Mouse (Mus musculus) midbrain, postnatal 0 days (tissue): ENCODE measurements around the gene 5430419D17Rik. TPM values are rescaled to one million over a fixed set of nuclear protein-coding genes. Genes with fewer than 3 reads are reported as not detected.

Experiments
- ATAC-seq: fragments of 200-750 bp; cut with Nextera tagmentation; 2 replicates; pipeline ENCODE4 v1.8.0; 2017; ENCODE audit warnings: moderate number of reproducible peaks, mild to moderate bottlenecking, moderate TSS enrichment, moderate library complexity; ENCODE audit not compliant: low FRiP score
- DNase-seq: peaks from one replicate; pipeline ENCODE4 v3.0.0-alpha.2; 2015; ENCODE audit warnings: low spot score
- H3K27ac ChIP-seq: fragments of 300-500 bp; sonication (generic); 2 replicates; pipeline ENCODE4 v1.5.1; 2014; ENCODE audit warnings: low read depth, mild to moderate bottlenecking, low read length, mixed read lengths
- H3K27me3 ChIP-seq: fragments of 300-500 bp; sonication (generic); 2 replicates; pipeline ENCODE4 v1.6.1; 2014; ENCODE audit warnings: low read length, control low read depth, mixed read lengths; ENCODE audit not compliant: insufficient read depth
- H3K36me3 ChIP-seq: fragments of 300-500 bp; sonication (generic); 2 replicates; pipeline ENCODE4 v1.6.1; 2014; ENCODE audit warnings: low read length, control low read depth, mixed read lengths; ENCODE audit not compliant: insufficient read depth
- H3K4me1 ChIP-seq: fragments of 300-500 bp; sonication (generic); 2 replicates; pipeline ENCODE4 v1.6.1; 2014; ENCODE audit warnings: mild to moderate bottlenecking, control low read depth, antibody characterized with exemption, low read length, mixed read lengths; ENCODE audit not compliant: insufficient read depth
- H3K4me2 ChIP-seq: fragments of 300-500 bp; sonication (generic); 2 replicates; pipeline ENCODE4 v1.6.1; 2014; ENCODE audit warnings: low read depth, mild to moderate bottlenecking, low read length, mixed read lengths; ENCODE audit not compliant: poor library complexity, severe bottlenecking
- H3K4me3 ChIP-seq: fragments of 300-500 bp; sonication (generic); 2 replicates; pipeline ENCODE4 v1.5.1; 2014; ENCODE audit warnings: low read depth, mild to moderate bottlenecking, low read length, moderate library complexity
- H3K9ac ChIP-seq: fragments of 300-500 bp; sonication (generic); replicated peaks from 2 replicates; pipeline ENCODE4 v1.6.1; 2014; ENCODE audit warnings: mild to moderate bottlenecking, low read length, moderate library complexity, mixed read lengths; ENCODE audit not compliant: poor library complexity, severe bottlenecking
- H3K9me3 ChIP-seq: fragments of 300-500 bp; sonication (generic); 2 replicates; pipeline ENCODE4 v1.6.1; 2016; ENCODE audit warnings: low read length, control low read depth
- CTCF ChIP-seq: IDR thresholded peaks from 2 replicates; pipeline ENCODE4 v1.5.1; 2016; ENCODE audit warnings: antibody characterized with exemption, mild to moderate bottlenecking
- whole genome bisulfite sequencing: fragments of 180-500 bp; shearing (Covaris S2); extraction: QIAGEN DNeasy Blood & Tissue Kit; methylation state at CpG from one replicate; pipeline ENCODE4 v1.1.7; 2014; 5-methylcytosine and 5-hydroxymethylcytosine counted together
- polyA plus RNA-seq: library from polyadenylated mRNA; unstranded; fragments of >200 nt; fragmentation: Nextera tagmentation; extraction: Ambion mirVana; gene quantifications from 2 replicates; pipeline ENCODE4 v1.2.1, GENCODE M21; 2015
- total RNA-seq: library from RNA; depleted of rRNA; stranded (reverse); fragments of >200 nt; gene quantifications from 2 replicates; pipeline ENCODE4 v1.2.3, GENCODE M21; 2014

Gene 5430419D17Rik
- total and polyA plus RNA-seq, 2 experiments from 2014 or later: under 0.01 TPM; not detected in 1

- Histone ChIP-seq H3K27me3 (no peaks in the 10 kb centered on the region), H3K9ac (no peak overlapping the region), H3K9me3 (no peaks in the 10 kb centered on the region), H3K4me1 (no peaks in the 10 kb centered on the region), H3K27ac (no peak overlapping the region), H3K4me2 (no peak overlapping the region), H3K36me3 (no peaks in the 10 kb centered on the region), H3K4me3 (no peak overlapping the region)
- TF ChIP-seq CTCF: no peak
- WGBS: 95% methylated on average over 14 of the region's 14 CpGs
- ATAC-seq (no peak), DNase-seq (no peak)
These were observed 13.8 kb downstream of the 5430419D17Rik start for GRCm38 (mm10) chr7:131187996-131188395.

GRCm38 (mm10) chr7:131223086-131223485, 48.9 kb downstream of the 5430419D17Rik start:
- Histone ChIP-seq H3K9me3 (no peaks in the 10 kb centered on the region), H3K27me3 (no peaks in the 10 kb centered on the region), H3K4me1 (no peaks in the 10 kb centered on the region), H3K4me2 (no peak overlapping the region), H3K36me3 (no peaks in the 10 kb centered on the region), H3K27ac (no peak overlapping the region), H3K9ac (no peak overlapping the region), H3K4me3 (no peak overlapping the region)
- no peak for DNase-seq
- 68% methylated on average over 5 of the region's 5 CpGs for WGBS
- no peak for TF ChIP-seq CTCF
- no peak for ATAC-seq

- no peak for TF ChIP-seq CTCF
- Histone ChIP-seq H3K4me2 (no peak overlapping the region), H3K4me1 (no peaks in the 10 kb centered on the region), H3K9me3 (no peaks in the 10 kb centered on the region), H3K27me3 (no peaks in the 10 kb centered on the region), H3K36me3 (no peaks in the 10 kb centered on the region), H3K4me3 (no peak overlapping the region), H3K9ac (no peak overlapping the region), H3K27ac (no peak overlapping the region)
- no peak for DNase-seq
- no peak for ATAC-seq
These were observed 61.9 kb downstream of the 5430419D17Rik start for GRCm38 (mm10) chr7:131236091-131236490.

- no peak overlapping the region for H3K4me3 ChIP-seq
- no peaks in the 10 kb centered on the region for H3K27me3 ChIP-seq
- no peak for ATAC-seq
- DNase-seq: no peak
- H3K4me2 ChIP-seq: no peak overlapping the region
- no peaks in the 10 kb centered on the region for H3K9me3 ChIP-seq
- no peak overlapping the region for H3K9ac ChIP-seq
- no peak for TF ChIP-seq CTCF
- H3K27ac ChIP-seq: no peak overlapping the region
- no peaks in the 10 kb centered on the region for H3K4me1 ChIP-seq
- WGBS: 26% methylated on average over 1 of the region's 1 CpGs
- no peaks in the 10 kb centered on the region for H3K36me3 ChIP-seq
These were observed 70.8 kb downstream of the 5430419D17Rik start for GRCm38 (mm10) chr7:131244993-131245392.

GRCm38 (mm10) chr7:131256841-131257240, 82.6 kb downstream of the 5430419D17Rik start:
- no peak for ATAC-seq
- TF ChIP-seq CTCF: no peak
- Histone ChIP-seq H3K4me1 (no peaks in the 10 kb centered on the region), H3K27me3 (no peaks in the 10 kb centered on the region), H3K9me3 (no peaks in the 10 kb centered on the region), H3K4me2 (no peak overlapping the region), H3K27ac (no peak overlapping the region), H3K4me3 (no peak overlapping the region), H3K36me3 (no peaks in the 10 kb centered on the region), H3K9ac (no peak overlapping the region)
- WGBS: 96% methylated on average over 5 of the region's 5 CpGs
- no peak for DNase-seq

- H3K27me3 ChIP-seq: no peaks in the 10 kb centered on the region
- H3K4me1 ChIP-seq: no peaks in the 10 kb centered on the region
- H3K36me3 ChIP-seq: no peaks in the 10 kb centered on the region
- no peaks in the 10 kb centered on the region for H3K9me3 ChIP-seq
- no peak overlapping the region for H3K9ac ChIP-seq
- H3K27ac ChIP-seq: no peak overlapping the region
- H3K4me3 ChIP-seq: no peak overlapping the region
- WGBS: 71% methylated on average over 1 of the region's 1 CpGs
- H3K4me2 ChIP-seq: no peak overlapping the region
- ATAC-seq: no peak
- no peak for DNase-seq
- no peak for TF ChIP-seq CTCF
These were observed 83.1 kb downstream of the 5430419D17Rik start for GRCm38 (mm10) chr7:131257309-131257708.
